Mouse (Mus musculus) forebrain, embryonic 12.5 days (tissue): Measurements from ENCODE around the gene Ccdc83. TPM values are rescaled to one million over a fixed set of nuclear protein-coding genes. Genes with fewer than 3 reads are reported as not detected.

Experiments
- ATAC-seq: fragments of 200-750 bp; cut with Nextera tagmentation; 2 replicates; pipeline ENCODE4 v1.8.0; 2017; ENCODE audit warnings: moderate TSS enrichment; ENCODE audit not compliant: low FRiP score
- H3K27ac ChIP-seq: fragments of 300-500 bp; sonication (generic); 2 replicates; pipeline ENCODE4 v1.5.1; 2016; ENCODE audit warnings: mild to moderate bottlenecking
- H3K27me3 ChIP-seq: fragments of 300-500 bp; sonication (generic); 2 replicates; pipeline ENCODE4 v1.6.1; 2016; ENCODE audit warnings: mild to moderate bottlenecking
- H3K36me3 ChIP-seq: fragments of 300-500 bp; sonication (generic); replicated peaks from 2 replicates; pipeline ENCODE4 v1.6.1; 2016; ENCODE audit warnings: mild to moderate bottlenecking
- H3K4me1 ChIP-seq: fragments of 300-500 bp; sonication (generic); 2 replicates; pipeline ENCODE4 v1.6.1; 2016
- H3K4me2 ChIP-seq: fragments of 300-500 bp; sonication (generic); 2 replicates; pipeline ENCODE4 v1.6.1; 2016; ENCODE audit warnings: mild to moderate bottlenecking, moderate library complexity
- H3K4me3 ChIP-seq: fragments of 300-500 bp; sonication (generic); replicated peaks from 2 replicates; pipeline ENCODE4 v1.5.1; 2016; ENCODE audit warnings: mild to moderate bottlenecking
- H3K9ac ChIP-seq: fragments of 300-500 bp; sonication (generic); 2 replicates; pipeline ENCODE4 v1.6.1; 2016; ENCODE audit warnings: mild to moderate bottlenecking
- H3K9me3 ChIP-seq: fragments of 300-500 bp; sonication (generic); 2 replicates; pipeline ENCODE4 v1.6.1; 2016
- WGBS: fragments of 180-500 bp; shearing (Covaris S2); methylation state at CpG from one replicate; pipeline ENCODE4 v1.1.7; 2016; 5-methylcytosine and 5-hydroxymethylcytosine counted together
- polyA plus RNA-seq: library from polyadenylated mRNA; unstranded; fragments of >200 nt; fragmentation: Nextera tagmentation; extraction: Ambion mirVana; gene quantifications from 2 replicates; pipeline ENCODE4 v1.2.1, GENCODE M21; 2016

Gene Ccdc83
- polyA plus RNA-seq, 1 experiment from 2014 or later: not detected

DNA sequence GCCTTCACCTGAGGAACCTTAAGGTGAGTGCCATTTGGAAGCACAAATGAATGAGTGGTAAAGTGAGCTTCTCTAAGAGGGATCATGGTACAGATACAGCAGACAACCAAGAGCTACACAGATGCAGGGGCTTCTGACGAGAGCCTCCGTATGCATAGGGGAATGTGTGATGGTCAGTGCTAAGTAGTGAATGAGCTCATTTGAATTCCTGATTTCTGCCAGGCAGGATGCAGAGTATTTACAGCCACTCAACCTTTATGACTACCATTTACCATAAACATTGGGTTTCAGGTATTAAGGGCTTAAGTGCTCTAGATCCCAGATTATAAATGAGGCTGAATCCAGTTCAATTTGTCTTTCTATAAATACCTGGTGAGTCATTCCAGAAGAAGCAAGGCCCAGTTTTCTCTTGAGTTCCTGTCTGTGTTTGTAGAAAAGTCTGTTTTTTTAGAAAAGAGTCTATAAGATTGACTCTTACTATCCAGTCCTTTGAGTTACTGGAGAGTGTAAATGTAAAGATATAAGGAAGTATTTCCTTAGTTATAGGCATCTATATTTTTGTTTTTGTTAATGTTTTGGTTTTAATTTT, 63.6 kb downstream of the Ccdc83 start:
- H3K4me1 ChIP-seq: 0 out of 2 replicates have a peak, but pooled peaks cover 2% of the 10 kb centered on the region
- 87% methylated on average over 2 of the region's 2 CpGs for WGBS
- peaks cover 12% of the 10 kb centered on the region for H3K36me3 ChIP-seq
- ATAC-seq: no peak
- H3K9ac ChIP-seq: no peak overlapping the region
- H3K4me2 ChIP-seq: no peak overlapping the region
- H3K27ac ChIP-seq: no peak overlapping the region
- H3K9me3 ChIP-seq: no peaks in the 10 kb centered on the region
- no peaks in the 10 kb centered on the region for H3K27me3 ChIP-seq
- H3K4me3 ChIP-seq: no peak overlapping the region

DNA sequence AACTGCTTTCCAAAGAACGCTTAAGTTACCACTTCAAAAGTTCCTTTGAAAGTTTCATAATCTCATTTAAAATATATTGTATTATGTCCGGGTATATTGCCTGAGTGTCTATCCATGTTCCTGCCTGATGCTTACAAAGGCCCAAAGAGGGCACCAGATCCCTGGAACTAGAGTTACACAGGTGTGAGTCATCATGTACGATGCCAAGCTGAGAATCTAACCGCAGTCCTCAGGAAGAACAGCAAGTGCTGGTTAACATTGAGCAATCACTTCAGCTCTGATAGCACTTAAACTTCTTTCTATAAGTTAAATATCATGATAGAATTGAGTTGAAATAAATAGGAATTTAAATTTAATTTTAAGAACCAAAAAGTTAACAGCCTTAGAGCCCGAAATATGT, 65.3 kb downstream of the Ccdc83 start:
- Histone ChIP-seq H3K27ac (no peak overlapping the region), H3K36me3 (peaks cover 21% of the 10 kb centered on the region), H3K9me3 (no peaks in the 10 kb centered on the region), H3K4me1 (no peaks in the 10 kb centered on the region), H3K27me3 (no peaks in the 10 kb centered on the region), H3K9ac (no peak overlapping the region), H3K4me2 (no peak overlapping the region), H3K4me3 (no peak overlapping the region)
- ATAC-seq: no peak
- WGBS: 94% methylated on average over 5 of the region's 5 CpGs

DNA sequence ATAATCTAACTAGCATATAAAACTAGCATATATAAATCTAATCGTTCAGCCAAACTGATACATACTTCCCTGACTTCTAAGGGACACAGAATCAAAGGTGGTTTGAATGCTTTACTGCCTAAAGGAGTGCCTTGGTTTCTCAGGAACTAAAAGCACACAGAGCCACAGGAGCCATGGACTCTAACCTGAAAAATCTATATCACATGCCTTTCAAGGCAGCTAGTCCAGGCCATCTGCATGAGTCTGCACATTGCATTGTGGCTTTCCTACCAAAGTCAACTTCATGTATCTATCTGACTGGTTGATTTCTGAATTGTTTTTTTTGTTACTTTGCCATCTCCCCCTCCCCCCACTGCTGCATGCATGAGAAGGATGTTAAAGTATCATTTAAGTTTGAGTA, 84.9 kb downstream of the Ccdc83 start:
- H3K4me3 ChIP-seq: no peak overlapping the region
- H3K4me1 ChIP-seq: no peaks in the 10 kb centered on the region
- no peaks in the 10 kb centered on the region for H3K9me3 ChIP-seq
- H3K27me3 ChIP-seq: no peaks in the 10 kb centered on the region
- ATAC-seq: no peak
- 97% methylated on average over 1 of the region's 1 CpGs for WGBS
- no peak overlapping the region for H3K9ac ChIP-seq
- no peak overlapping the region for H3K4me2 ChIP-seq
- peaks cover 37% of the 10 kb centered on the region for H3K36me3 ChIP-seq
- H3K27ac ChIP-seq: no peak overlapping the region

DNA sequence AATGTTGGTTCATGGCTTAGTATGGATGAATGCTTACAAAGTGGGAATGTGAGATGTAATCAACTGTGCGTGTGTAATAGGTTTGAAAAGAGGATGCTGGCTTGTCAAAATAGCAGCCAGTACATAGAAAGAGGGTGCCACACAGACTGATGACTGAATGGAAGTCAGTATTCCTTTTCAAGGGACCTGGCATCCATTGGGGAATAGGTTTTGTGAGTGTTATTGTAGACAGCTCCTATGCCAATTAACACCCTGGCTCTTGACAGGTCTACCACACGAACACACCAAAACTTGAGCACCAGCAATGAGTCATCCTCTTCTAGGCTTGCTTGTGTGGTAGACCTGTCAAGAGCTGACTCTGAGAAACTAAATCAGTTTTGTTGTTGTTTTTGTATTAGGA, 90.0 kb downstream of the Ccdc83 start:
- H3K9ac ChIP-seq: no peak overlapping the region
- peak; percentile 30; the same call in 1 of the 2 replicates for ATAC-seq
- H3K27ac ChIP-seq: no peak overlapping the region
- no peak overlapping the region for H3K4me3 ChIP-seq
- no peaks in the 10 kb centered on the region for H3K27me3 ChIP-seq
- H3K4me1 ChIP-seq: no peaks in the 10 kb centered on the region
- peaks cover 39% of the 10 kb centered on the region for H3K36me3 ChIP-seq
- WGBS: 48% methylated on average over 2 of the region's 2 CpGs
- H3K4me2 ChIP-seq: no peak overlapping the region
- H3K9me3 ChIP-seq: no peaks in the 10 kb centered on the region

Other genes with a start within 250 kb of the Ccdc83 start
- 43.9 and 47.6 TPM in 2 replicates for gene Picalm, start 135.6 kb downstream of the Ccdc83 start, polyA plus RNA-seq
- 0.67 and 1.0 TPM in 2 replicates for gene Sytl2, start 36.5 kb upstream of the Ccdc83 start, polyA plus RNA-seq
- gene Ccdc89, start 160.8 kb upstream of the Ccdc83 start, polyA plus RNA-seq: 2.4 and 2.6 TPM in 2 replicates
- 58.3 and 61.5 TPM in 2 replicates for gene Crebzf, start 177.0 kb upstream of the Ccdc83 start, polyA plus RNA-seq
- gene Tmem126a, start 191.5 kb upstream of the Ccdc83 start, polyA plus RNA-seq: 113 and 119 TPM in 2 replicates
- gene Tmem126b, start 210.2 kb upstream of the Ccdc83 start, polyA plus RNA-seq: 33.0 and 36.7 TPM in 2 replicates
- 5.9 and 6.5 TPM in 2 replicates for gene Dlg2, start 210.9 kb upstream of the Ccdc83 start, polyA plus RNA-seq